Mouse (Mus musculus) liver, embryonic 12.5 days (tissue): ENCODE measurements at regions not wholly inside any gene's neighbourhood (a gene's known extent, or its start where the extent isn't known, plus 50 kb on each side); places are given as distances from the start of the nearest gene placed in this dataset.

Experiments used
- ATAC-seq: fragments of 200-750 bp; cut with Nextera tagmentation; 2 replicates; pipeline ENCODE4 v1.8.0; 2017; ENCODE audit warnings: moderate number of reproducible peaks, mild to moderate bottlenecking, moderate library complexity
- H3K27ac ChIP-seq: fragments of 300-500 bp; sonication (generic); 2 replicates; pipeline ENCODE4 v1.5.1; 2016; ENCODE audit warnings: mild to moderate bottlenecking
- H3K27me3 ChIP-seq: fragments of 300-500 bp; sonication (generic); replicated peaks from 2 replicates; pipeline ENCODE4 v1.6.1; 2016; ENCODE audit warnings: mild to moderate bottlenecking, moderate library complexity
- H3K36me3 ChIP-seq: fragments of 300-500 bp; sonication (generic); 2 replicates; pipeline ENCODE4 v1.6.1; 2016; ENCODE audit warnings: mild to moderate bottlenecking, moderate library complexity
- H3K4me1 ChIP-seq: fragments of 300-500 bp; sonication (generic); 2 replicates; pipeline ENCODE4 v1.6.1; 2016
- H3K4me2 ChIP-seq: fragments of 300-500 bp; sonication (generic); 2 replicates; pipeline ENCODE4 v1.6.1; 2016; ENCODE audit warnings: mild to moderate bottlenecking, moderate library complexity
- H3K4me3 ChIP-seq: fragments of 300-500 bp; sonication (generic); 2 replicates; pipeline ENCODE4 v1.5.1; 2016; ENCODE audit warnings: mild to moderate bottlenecking, moderate library complexity
- H3K9ac ChIP-seq: fragments of 300-500 bp; sonication (generic); 2 replicates; pipeline ENCODE4 v1.6.1; 2016; ENCODE audit warnings: mild to moderate bottlenecking, moderate library complexity
- H3K9me3 ChIP-seq: fragments of 300-500 bp; sonication (generic); replicated peaks from 2 replicates; pipeline ENCODE4 v1.6.1; 2016; ENCODE audit warnings: mild to moderate bottlenecking, moderate library complexity
- WGBS: fragments of 180-500 bp; shearing (Covaris S2); methylation state at CpG from one replicate; pipeline ENCODE4 v1.1.7; 2016; ENCODE audit not compliant: insufficient replicate concordance; 5-methylcytosine and 5-hydroxymethylcytosine counted together

DNA sequence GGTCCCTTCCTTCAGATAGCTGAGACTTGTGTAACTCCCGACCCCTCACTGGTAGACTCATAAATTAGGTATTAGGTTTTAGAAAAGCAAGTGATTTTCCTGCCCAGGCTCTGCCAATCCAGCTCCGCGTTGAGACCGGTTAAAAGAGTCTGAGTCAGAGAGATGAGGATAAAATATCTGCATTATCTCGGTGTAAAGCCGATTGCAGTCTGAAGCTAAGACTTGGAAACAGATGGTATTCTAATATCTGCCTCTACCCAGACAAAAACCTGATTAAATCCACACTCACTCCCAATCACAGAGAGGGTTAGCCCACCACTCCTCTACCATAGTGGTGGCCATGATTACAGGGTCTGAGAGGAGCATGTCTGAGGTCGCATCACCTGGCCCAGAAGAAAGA is 276.1 kb upstream of the Jarid2 start:
- Histone ChIP-seq H3K4me2 (no peak overlapping the region), H3K9me3 (no peaks in the 10 kb centered on the region), H3K4me3 (no peak overlapping the region), H3K4me1 (no peaks in the 10 kb centered on the region; the same call in 1 of the 2 replicates), H3K9ac (no peak overlapping the region), H3K27ac (no peak overlapping the region), H3K27me3 (no peaks in the 10 kb centered on the region), H3K36me3 (no peaks in the 10 kb centered on the region)
- no peak for ATAC-seq
- WGBS, result 69% methylated on average over 7 of the region's 7 CpGs

- Histone ChIP-seq H3K9ac (no peak overlapping the region), H3K4me2 (no peak overlapping the region), H3K27ac (no peak overlapping the region), H3K4me3 (no peak overlapping the region), H3K36me3 (no peaks in the 10 kb centered on the region), H3K4me1 (no peaks in the 10 kb centered on the region; the same call in 1 of the 2 replicates), H3K9me3 (no peaks in the 10 kb centered on the region), H3K27me3 (no peaks in the 10 kb centered on the region)
- ATAC-seq, result no peak
- 30% methylated on average over 9 of the region's 9 CpGs for WGBS
Measured at GRCm38 (mm10) chr13:44454136-44454535, 275.1 kb upstream of the Jarid2 start.

DNA sequence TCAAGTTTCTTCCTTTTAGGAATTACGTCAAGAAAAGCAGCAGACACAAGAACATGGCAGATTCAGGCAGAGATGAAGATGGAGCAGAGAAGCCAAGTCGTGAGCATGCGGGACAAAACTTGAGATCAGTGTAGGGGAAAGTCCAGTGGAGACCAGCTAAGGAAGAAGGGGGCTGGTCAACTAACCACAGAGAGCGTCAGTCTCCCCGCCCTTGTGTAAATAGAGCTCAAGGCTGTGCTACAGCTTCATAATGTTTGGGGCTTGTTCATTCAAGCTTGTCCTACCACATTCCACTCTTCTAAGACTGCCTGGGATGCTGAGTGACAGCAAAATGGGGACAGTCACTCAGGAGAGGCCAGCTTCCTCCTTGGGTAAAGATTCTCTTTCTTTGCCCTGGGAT is 274.1 kb upstream of the Jarid2 start:
- Histone ChIP-seq H3K9ac (no peak overlapping the region), H3K9me3 (no peaks in the 10 kb centered on the region), H3K27me3 (no peaks in the 10 kb centered on the region), H3K4me1 (no peaks in the 10 kb centered on the region; the same call in 1 of the 2 replicates), H3K27ac (no peak overlapping the region), H3K4me2 (no peak overlapping the region), H3K4me3 (no peak overlapping the region), H3K36me3 (no peaks in the 10 kb centered on the region)
- whole genome bisulfite sequencing, result 43% methylated on average over 5 of the region's 5 CpGs
- ATAC-seq, result no peak

DNA sequence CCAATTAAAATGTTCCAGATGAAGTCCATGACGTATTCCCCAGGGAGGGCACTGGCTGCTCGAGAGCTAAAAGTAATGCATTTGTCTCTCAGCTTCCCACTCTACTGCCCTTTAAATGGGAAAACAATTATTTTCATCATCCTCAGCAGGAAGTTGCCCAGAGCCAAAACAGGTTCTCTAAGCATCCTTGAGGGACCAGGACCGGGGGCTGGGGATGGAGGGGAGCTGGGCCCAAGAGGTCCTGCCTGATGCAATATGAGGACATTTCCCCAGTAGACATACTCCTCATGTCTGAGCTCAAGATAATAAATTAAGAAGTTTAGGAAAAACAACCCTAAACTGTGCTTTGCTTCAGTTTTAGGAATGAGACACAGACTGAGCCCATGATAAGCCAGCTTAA is 270.5 kb upstream of the Jarid2 start:
- Histone ChIP-seq H3K4me1 (no peaks in the 10 kb centered on the region; the same call in 1 of the 2 replicates), H3K9ac (no peak overlapping the region), H3K4me2 (no peak overlapping the region), H3K9me3 (no peaks in the 10 kb centered on the region), H3K27me3 (no peaks in the 10 kb centered on the region), H3K4me3 (no peak overlapping the region), H3K27ac (no peak overlapping the region), H3K36me3 (no peaks in the 10 kb centered on the region)
- ATAC-seq, result no peak
- 80% methylated on average over 3 of the region's 3 CpGs for WGBS

DNA sequence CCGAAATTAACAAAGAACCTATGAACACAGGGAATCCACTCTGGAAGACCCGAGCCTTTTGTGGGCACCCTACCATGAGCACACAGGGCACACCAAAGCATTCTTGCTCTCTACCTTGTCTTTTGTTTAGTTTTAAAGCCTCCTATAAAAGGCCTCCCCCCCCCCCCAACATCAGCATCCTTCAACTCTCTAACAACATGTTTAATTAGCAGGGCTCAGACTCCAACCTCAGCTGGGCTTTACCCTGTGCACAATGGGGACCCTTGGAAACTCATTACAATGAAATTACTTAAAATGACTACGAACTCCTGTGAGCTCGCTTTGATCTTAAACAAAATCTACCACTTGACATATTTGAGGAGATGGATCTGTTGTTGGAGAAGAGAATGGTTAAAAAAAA is 270.1 kb upstream of the Jarid2 start:
- WGBS, result 79% methylated on average over 4 of the region's 4 CpGs
- H3K4me3 ChIP-seq, result no peak overlapping the region
- no peak overlapping the region for H3K9ac ChIP-seq
- no peaks in the 10 kb centered on the region; the same call in 1 of the 2 replicates for H3K4me1 ChIP-seq
- no peaks in the 10 kb centered on the region for H3K27me3 ChIP-seq
- no peak overlapping the region for H3K4me2 ChIP-seq
- H3K27ac ChIP-seq, result no peak overlapping the region
- H3K9me3 ChIP-seq, result no peaks in the 10 kb centered on the region
- no peak for ATAC-seq
- H3K36me3 ChIP-seq, result no peaks in the 10 kb centered on the region

- Histone ChIP-seq H3K9ac (no peak overlapping the region), H3K9me3 (no peaks in the 10 kb centered on the region), H3K4me3 (no peak overlapping the region), H3K27ac (no peak overlapping the region), H3K4me1 (no peaks in the 10 kb centered on the region), H3K36me3 (no peaks in the 10 kb centered on the region), H3K4me2 (no peak overlapping the region), H3K27me3 (no peaks in the 10 kb centered on the region)
- ATAC-seq, result no peak
- 84% methylated on average over 4 of the region's 4 CpGs for WGBS
Measured at GRCm38 (mm10) chr13:44463675-44464074, 265.6 kb upstream of the Jarid2 start.

- Histone ChIP-seq H3K4me3 (no peak overlapping the region), H3K4me2 (no peak overlapping the region), H3K27me3 (no peaks in the 10 kb centered on the region), H3K9me3 (no peaks in the 10 kb centered on the region), H3K4me1 (no peaks in the 10 kb centered on the region), H3K9ac (no peak overlapping the region), H3K36me3 (no peaks in the 10 kb centered on the region), H3K27ac (no peak overlapping the region)
- WGBS, result 65% methylated on average over 7 of the region's 7 CpGs
- no peak for ATAC-seq
Measured at GRCm38 (mm10) chr13:44465567-44465966, 263.7 kb upstream of the Jarid2 start.

- Histone ChIP-seq H3K9ac (no peak overlapping the region), H3K4me3 (no peak overlapping the region), H3K4me2 (no peak overlapping the region), H3K36me3 (no peaks in the 10 kb centered on the region), H3K27ac (no peak overlapping the region), H3K27me3 (0 out of 2 replicates have a peak, but pooled peaks cover 3% of the 10 kb centered on the region), H3K4me1 (no peaks in the 10 kb centered on the region), H3K9me3 (no peaks in the 10 kb centered on the region)
- no peak for ATAC-seq
- WGBS, result 78% methylated on average over 14 of the region's 14 CpGs
Measured at GRCm38 (mm10) chr13:44468963-44469674, 260.2 kb upstream of the Jarid2 start.

- 67% methylated on average over 6 of the region's 6 CpGs for WGBS
- Histone ChIP-seq H3K4me1 (no peaks in the 10 kb centered on the region), H3K4me2 (no peak overlapping the region), H3K9ac (no peak overlapping the region), H3K27me3 (0 out of 2 replicates have a peak, but pooled peaks cover 3% of the 10 kb centered on the region), H3K9me3 (no peaks in the 10 kb centered on the region), H3K27ac (no peak overlapping the region), H3K4me3 (no peak overlapping the region), H3K36me3 (no peaks in the 10 kb centered on the region)
- no peak for ATAC-seq
Measured at GRCm38 (mm10) chr13:44469675-44470074, 259.6 kb upstream of the Jarid2 start.

- 50% methylated on average over 6 of the region's 6 CpGs for WGBS
- Histone ChIP-seq H3K36me3 (no peaks in the 10 kb centered on the region), H3K9ac (no peak overlapping the region), H3K4me1 (no peaks in the 10 kb centered on the region), H3K27ac (no peak overlapping the region), H3K4me2 (no peak overlapping the region), H3K4me3 (no peak overlapping the region), H3K27me3 (0 out of 2 replicates have a peak, but pooled peaks cover 3% of the 10 kb centered on the region), H3K9me3 (no peaks in the 10 kb centered on the region)
- ATAC-seq, result no peak
Measured at GRCm38 (mm10) chr13:44473200-44473599, 256.1 kb upstream of the Jarid2 start.

GRCm38 (mm10) chr13:44476901-44477300 is 252.4 kb upstream of the Jarid2 start:
- 0 out of 2 replicates have a peak, but pooled peaks cover 3% of the 10 kb centered on the region for H3K27me3 ChIP-seq
- H3K4me2 ChIP-seq, result no peak overlapping the region
- ATAC-seq, result no peak
- WGBS, result 57% methylated on average over 8 of the region's 8 CpGs
- no peaks in the 10 kb centered on the region for H3K4me1 ChIP-seq
- H3K9ac ChIP-seq, result no peak overlapping the region
- H3K27ac ChIP-seq, result no peak overlapping the region
- H3K4me3 ChIP-seq, result no peak overlapping the region
- no peaks in the 10 kb centered on the region for H3K9me3 ChIP-seq
- H3K36me3 ChIP-seq, result no peaks in the 10 kb centered on the region

DNA sequence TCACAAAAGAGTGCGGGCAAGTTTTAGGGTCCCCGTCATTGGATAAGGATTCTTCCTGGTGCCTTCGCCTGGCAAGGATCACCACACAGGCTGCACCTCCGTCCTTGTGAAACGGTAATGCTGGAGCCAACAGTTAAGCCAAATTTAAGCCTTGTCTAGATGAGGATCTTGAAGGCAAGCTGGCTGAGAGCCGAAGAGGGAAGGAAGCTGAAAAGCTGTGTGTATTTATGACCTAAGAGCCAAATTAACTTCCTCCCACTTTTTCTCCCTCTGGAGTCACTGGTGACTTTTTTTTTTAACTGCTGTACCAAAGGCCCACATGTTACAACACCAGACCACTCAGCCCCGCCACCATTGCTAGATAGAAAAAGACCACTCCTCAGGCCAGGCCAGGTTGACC is 249.1 kb upstream of the Jarid2 start:
- H3K9ac ChIP-seq, result no peak overlapping the region
- H3K9me3 ChIP-seq, result no peaks in the 10 kb centered on the region
- no peak overlapping the region for H3K4me2 ChIP-seq
- no peak for ATAC-seq
- peaks cover 3% of the 10 kb centered on the region; the same call in 1 of the 2 replicates for H3K4me1 ChIP-seq
- WGBS, result 44% methylated on average over 7 of the region's 7 CpGs
- H3K27ac ChIP-seq, result no peak overlapping the region
- no peaks in the 10 kb centered on the region for H3K27me3 ChIP-seq
- H3K36me3 ChIP-seq, result no peaks in the 10 kb centered on the region
- no peak overlapping the region for H3K4me3 ChIP-seq

DNA sequence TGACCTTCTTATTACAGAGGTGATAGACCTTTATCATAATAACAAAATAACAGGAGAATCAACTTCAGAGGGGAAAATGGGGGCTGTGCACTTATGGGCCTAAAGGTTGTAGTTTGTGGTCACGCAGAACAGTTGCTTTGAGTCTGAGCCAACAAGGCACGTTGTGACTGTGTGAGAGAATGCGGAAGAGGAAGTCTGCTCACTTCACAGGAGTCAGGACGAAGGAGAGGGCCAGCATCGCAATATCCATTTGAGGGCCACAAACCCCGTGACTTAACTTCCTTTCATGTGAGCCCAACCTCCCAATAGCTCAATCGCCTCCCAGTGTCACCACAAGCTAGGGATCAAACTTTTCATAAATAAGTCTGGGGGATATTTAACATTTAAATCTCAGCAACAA is 246.6 kb upstream of the Jarid2 start:
- no peak overlapping the region for H3K4me2 ChIP-seq
- 31% methylated on average over 7 of the region's 7 CpGs for WGBS
- ATAC-seq, result no peak
- no peaks in the 10 kb centered on the region for H3K27me3 ChIP-seq
- no peak overlapping the region for H3K4me3 ChIP-seq
- H3K9ac ChIP-seq, result no peak overlapping the region
- H3K27ac ChIP-seq, result no peak overlapping the region
- no peaks in the 10 kb centered on the region for H3K36me3 ChIP-seq
- no peaks in the 10 kb centered on the region for H3K9me3 ChIP-seq
- peaks cover 3% of the 10 kb centered on the region; the same call in 1 of the 2 replicates for H3K4me1 ChIP-seq
